9 mouse cellular contexts compared by ENCODE assay signal in the genomic region with DNA sequence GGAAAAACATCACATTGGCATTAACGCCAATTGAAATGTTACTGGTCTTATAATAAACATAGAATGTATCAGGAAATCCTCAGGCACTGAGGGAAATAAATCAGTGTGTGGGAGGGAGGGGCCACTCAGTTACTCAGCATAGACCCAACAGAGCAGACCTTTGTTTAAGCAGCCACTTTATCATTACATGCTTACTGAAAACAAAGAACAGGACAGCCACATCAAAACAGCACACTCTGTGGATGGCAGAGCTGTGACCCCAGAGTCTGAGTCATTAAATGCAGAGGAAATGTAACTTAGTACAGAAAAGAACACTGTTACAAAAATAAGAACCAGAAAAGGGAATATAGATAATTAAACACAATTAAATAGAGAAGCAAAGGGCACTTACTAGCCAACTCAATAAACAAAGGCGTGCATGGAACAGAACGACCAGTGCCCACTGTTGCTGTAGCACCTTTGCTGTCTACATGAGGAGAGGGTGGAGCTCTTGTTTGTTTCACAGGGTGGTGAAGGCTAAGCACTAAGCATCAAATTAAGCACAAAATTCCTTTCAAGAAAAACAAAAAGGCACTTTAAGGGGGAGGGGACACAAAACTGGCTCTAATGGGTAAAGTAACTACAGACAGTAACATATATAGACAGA. TPM values are rescaled to one million over a fixed set of nuclear protein-coding genes. Genes with fewer than 3 reads are reported as not detected.
DNase-seq lines count a peak whose midpoint lies in the region; ATAC-seq and TF ChIP-seq lines count a peak whose summit lies in the region.
"Had no signal": no experiment of that assay in that cellular context is flagged by ENCODE, and none has a peak within 500 bp of the region (broad histone marks: within the 10 kb centered on the region; RNA-seq: fewer than 3 reads in every experiment).

No protein-coding gene starts in this region.

- H3K4me1 ChIP-seq in lung, embryonic 14.5 days (ENCODE audit: insufficient read depth) = peaks cover 15% of the 10 kb centered on the region; the same call in 1 of the 2 replicates
- H3K4me1 ChIP-seq in forebrain, embryonic 14.5 days (ENCODE audit: control insufficient read depth, insufficient read depth, low read length) = peaks cover 16% of the 10 kb centered on the region
- peaks cover 17% of the 10 kb centered on the region for H3K4me1 ChIP-seq in limb, embryonic 10.5 days
- H3K4me1 ChIP-seq in neural tube, embryonic 15.5 days = peaks cover 17% of the 10 kb centered on the region

- no peaks in the 10 kb centered on the region for H3K9me3 ChIP-seq in lung, embryonic 14.5 days (ENCODE audit: low read depth, low read length)
- H3K9me3 ChIP-seq in forebrain, embryonic 14.5 days (replicated peaks; ENCODE audit: control insufficient read depth, low read length) = no peaks in the 10 kb centered on the region
- no peaks in the 10 kb centered on the region for H3K9me3 ChIP-seq in limb, embryonic 10.5 days (replicated peaks)
- H3K9me3 ChIP-seq in neural tube, embryonic 15.5 days (replicated peaks) = no peaks in the 10 kb centered on the region

- H3K9ac ChIP-seq in lung, embryonic 14.5 days = no peak overlapping the region
- H3K9ac ChIP-seq in forebrain, embryonic 14.5 days (ENCODE audit: low read length) = 0 out of 2 replicates have a peak overlapping the region, but pooled peaks have one; percentile 32
- H3K9ac ChIP-seq in neural tube, embryonic 15.5 days (replicated peaks) = 0 out of 2 replicates have a peak overlapping the region, but pooled peaks have one; percentile 26

- H3K27me3 ChIP-seq in lung, embryonic 14.5 days (ENCODE audit: insufficient read depth, low read length) = no peaks in the 10 kb centered on the region
- no peaks in the 10 kb centered on the region for H3K27me3 ChIP-seq in forebrain, embryonic 14.5 days (replicated peaks; ENCODE audit: control insufficient read depth, insufficient read depth, low read length)
- H3K27me3 ChIP-seq in limb, embryonic 10.5 days (ENCODE audit: low read depth, poor library complexity, severe bottlenecking) = no peaks in the 10 kb centered on the region
- H3K27me3 ChIP-seq in neural tube, embryonic 15.5 days (replicated peaks) = no peaks in the 10 kb centered on the region

- WGBS in lung, embryonic 14.5 days = 29% methylated on average over 3 of the region's 3 CpGs
- 48% methylated on average over 3 of the region's 3 CpGs for WGBS in forebrain, embryonic 14.5 days
- 64% methylated on average over 3 of the region's 3 CpGs for WGBS in limb, embryonic 10.5 days
- WGBS in neural tube, embryonic 15.5 days = 32% methylated on average over 3 of the region's 3 CpGs

- DNase-seq in lung, embryonic 14.5 days = peak; percentile 16
- DNase-seq in lung, postnatal 4 days = no peak
- DNase-seq in forebrain, embryonic 14.5 days (ENCODE audit: low spot score) = peak; percentile 21
- DNase-seq in limb, embryonic 10.5 days (ENCODE audit: low spot score) = no peak
- DNase-seq in urinary bladder, postnatal 14 days (ENCODE audit: low spot score) = no peak
- DNase-seq in urinary bladder, postnatal 10 days (ENCODE audit: low spot score) = no peak

- H3K4me3 ChIP-seq in lung, embryonic 14.5 days (ENCODE audit: low read depth, low read length) = no peak overlapping the region
- no peak overlapping the region for H3K4me3 ChIP-seq in forebrain, embryonic 14.5 days (ENCODE audit: low read depth, low read length)
- H3K4me3 ChIP-seq in limb, embryonic 10.5 days = no peak overlapping the region
- no peak overlapping the region for H3K4me3 ChIP-seq in neural tube, embryonic 15.5 days (replicated peaks)

- no peaks in the 10 kb centered on the region for H3K36me3 ChIP-seq in lung, embryonic 14.5 days (ENCODE audit: insufficient read depth)
- H3K36me3 ChIP-seq in forebrain, embryonic 14.5 days (ENCODE audit: control insufficient read depth, insufficient read depth, low read length) = no peaks in the 10 kb centered on the region
- no peaks in the 10 kb centered on the region for H3K36me3 ChIP-seq in limb, embryonic 10.5 days
- H3K36me3 ChIP-seq in neural tube, embryonic 15.5 days = no peaks in the 10 kb centered on the region

- no peak overlapping the region for H3K4me2 ChIP-seq in lung, embryonic 14.5 days
- 0 out of 2 replicates have a peak overlapping the region, but pooled peaks have one; percentile 2 for H3K4me2 ChIP-seq in forebrain, embryonic 14.5 days (ENCODE audit: low read length)
- H3K4me2 ChIP-seq in neural tube, embryonic 15.5 days = peak overlapping the region; percentile 17; the same call in 1 of the 2 replicates

- TF ChIP-seq CTCF in lung, embryonic 14.5 days (IDR thresholded peaks at IDR 0.05; ENCODE audit: low read depth) = no peak

- H3K27ac ChIP-seq in lung, embryonic 14.5 days (ENCODE audit: low read depth) = no peak overlapping the region; the same call in 1 of the 2 replicates
- peak overlapping the region; percentile 80 for H3K27ac ChIP-seq in forebrain, embryonic 14.5 days (ENCODE audit: low read depth, low read length)
- peak overlapping the region; percentile 74 for H3K27ac ChIP-seq in limb, embryonic 10.5 days
- H3K27ac ChIP-seq in neural tube, embryonic 15.5 days (replicated peaks) = peak overlapping the region; percentile 68
- H3K27ac ChIP-seq: macrophage had no signal

- ATAC-seq in lung, embryonic 14.5 days (ENCODE audit: insufficient read depth) = no peak
- peak; percentile 68 for ATAC-seq in forebrain, embryonic 14.5 days
- peak; percentile 54 for ATAC-seq in neural tube, embryonic 15.5 days (ENCODE audit: low FRiP score)
- no peak for ATAC-seq in CD4-positive, CD25-positive, alpha-beta regulatory T cell, adult 4 months

RNA-seq across cellular contexts. Expression of a gene that starts 16.8 kb away (rescaled TPM):
- polyA plus RNA-seq in lung, embryonic 14.5 days (2014; fragmentation: Nextera tagmentation; extraction: Ambion mirVana) = 2.4 and 2.8 TPM in 2 replicates
- polyA plus RNA-seq in forebrain, embryonic 14.5 days (2014; fragmentation: Nextera tagmentation; extraction: Ambion mirVana) = 2.1 TPM in 2 replicates
- 0.99 and 1.1 TPM in 2 replicates for polyA plus RNA-seq in limb, embryonic 10.5 days (2016; fragmentation: Nextera tagmentation; extraction: Ambion mirVana)
- polyA plus RNA-seq in neural tube, embryonic 15.5 days (2015; fragmentation: Nextera tagmentation; extraction: Ambion mirVana) = 1.7 and 2.0 TPM in 2 replicates
- polyA plus RNA-seq in CD4-positive, CD25-positive, alpha-beta regulatory T cell, adult 4 months (2017; shearing (Covaris generic)) = under 1 TPM in 1 of 2 experiments, not detected in 1; 0.03 TPM

Comparison
In these comparisons a context has a peak if more than half of its experiments do, and no peak if none do; other contexts are left out.
1. DNase-seq: peak in lung, embryonic 14.5 days (single experiment) and forebrain, embryonic 14.5 days (single experiment); none in lung, postnatal 4 days (0 of 2), limb, embryonic 10.5 days (single experiment), urinary bladder, postnatal 14 days (single experiment) and urinary bladder, postnatal 10 days (single experiment).
2. ATAC-seq: peak in forebrain, embryonic 14.5 days (single experiment) and neural tube, embryonic 15.5 days (single experiment); none in lung, embryonic 14.5 days (single experiment) and CD4-positive, CD25-positive, alpha-beta regulatory T cell, adult 4 months (single experiment).